Mouse (Mus musculus) spleen, postnatal 4 days (tissue): ENCODE measurements around the gene Gm10337.

Experiments used
- DNase-seq, 2 experiments: peaks; one replicate each; pipeline ENCODE4 v3.0.0; 2022; ENCODE audit warnings: low spot score in 2 of 2

The Gm10337 gene

DNA sequence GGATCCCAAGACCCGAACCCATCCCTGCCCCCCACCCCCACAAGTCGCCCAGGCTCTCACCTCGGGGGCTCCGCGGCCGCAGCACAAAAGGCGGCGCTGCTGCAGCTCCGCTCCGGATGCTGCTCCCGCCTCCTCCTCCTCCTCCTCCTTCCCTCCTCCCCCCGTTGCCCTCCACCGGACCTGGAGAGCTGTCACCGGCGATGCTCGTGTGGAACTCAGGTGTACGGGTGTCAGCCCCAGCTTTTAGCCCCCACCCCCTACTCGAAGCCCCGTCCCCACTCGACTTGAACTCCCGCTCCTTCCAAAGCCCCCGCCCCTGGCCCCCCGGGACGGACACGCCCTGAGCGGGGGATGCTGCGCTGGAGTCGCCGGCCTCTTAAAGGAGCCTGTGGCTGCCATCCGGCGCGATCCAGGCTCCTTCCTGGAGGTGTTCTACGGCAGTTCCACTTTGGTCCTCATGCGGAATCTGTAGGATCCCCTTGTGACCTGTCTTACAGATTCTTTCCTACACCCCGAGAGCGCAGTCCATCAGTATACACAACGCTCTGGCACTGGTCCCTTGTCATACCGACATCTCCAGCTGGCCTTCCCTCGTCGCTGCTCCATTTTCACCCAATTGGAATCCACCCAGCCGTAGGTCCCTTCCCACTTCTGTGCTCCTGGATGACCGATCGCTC lies 13.3 kb downstream of the Gm10337 start, which contains the start of gene Map3k12:
Gene Map3k12, minus strand, starts transcription at position 337 of the 677 bp plus-strand sequence.
- peak; percentile 38 to 79 for DNase-seq

GRCm38 (mm10) chr15:102517631-102517975 lies 14.1 kb downstream of the Gm10337 start:
- DNase-seq: no peak

GRCm38 (mm10) chr15:102517976-102518858 lies 14.7 kb downstream of the Gm10337 start, which contains the start of gene Tarbp2:
Gene Tarbp2 (plus strand): TSS chr15:102518192.
- DNase-seq: peak; percentile 98 to 99

DNA sequence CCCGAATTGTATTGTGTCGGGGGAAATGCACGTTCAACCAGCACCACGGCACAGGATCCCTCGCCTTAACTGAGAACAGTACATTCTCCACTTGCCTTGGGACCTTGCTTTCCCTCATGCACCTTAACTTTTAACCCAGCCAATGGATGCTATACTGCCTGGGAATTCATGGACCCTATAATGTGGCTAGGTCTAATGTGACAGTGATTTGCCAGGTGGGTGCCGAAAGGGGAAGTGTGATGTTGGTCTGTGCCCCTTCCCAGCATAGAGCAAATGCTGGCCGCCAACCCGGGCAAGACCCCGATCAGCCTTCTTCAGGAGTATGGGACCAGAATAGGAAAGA lies 15.3 kb downstream of the Gm10337 start:
- no peak for DNase-seq

GRCm38 (mm10) chr15:102519211-102520141 lies 16.0 kb downstream of the Gm10337 start:
- DNase-seq: peak in 1 of 2 experiments; percentile 65

DNA sequence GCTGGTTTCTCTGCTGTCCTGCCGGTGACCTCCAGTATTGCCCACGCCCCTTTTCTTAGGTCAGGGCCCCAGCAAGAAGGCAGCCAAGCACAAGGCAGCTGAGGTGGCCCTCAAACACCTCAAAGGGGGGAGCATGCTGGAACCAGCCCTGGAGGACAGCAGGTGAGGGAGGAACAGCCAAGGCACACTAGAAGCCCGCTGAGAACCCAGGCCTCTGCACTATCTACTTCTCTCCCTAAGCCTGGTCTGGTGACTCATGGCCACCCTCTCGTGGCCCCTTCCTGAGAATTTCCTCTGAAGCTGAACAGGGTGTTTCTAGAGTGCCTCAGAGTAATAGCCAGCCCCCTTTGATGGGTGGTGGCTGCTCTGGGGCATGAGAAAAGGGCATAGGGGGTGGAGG lies 16.9 kb downstream of the Gm10337 start:
- peak in 1 of 2 experiments; percentile 60 for DNase-seq

DNA sequence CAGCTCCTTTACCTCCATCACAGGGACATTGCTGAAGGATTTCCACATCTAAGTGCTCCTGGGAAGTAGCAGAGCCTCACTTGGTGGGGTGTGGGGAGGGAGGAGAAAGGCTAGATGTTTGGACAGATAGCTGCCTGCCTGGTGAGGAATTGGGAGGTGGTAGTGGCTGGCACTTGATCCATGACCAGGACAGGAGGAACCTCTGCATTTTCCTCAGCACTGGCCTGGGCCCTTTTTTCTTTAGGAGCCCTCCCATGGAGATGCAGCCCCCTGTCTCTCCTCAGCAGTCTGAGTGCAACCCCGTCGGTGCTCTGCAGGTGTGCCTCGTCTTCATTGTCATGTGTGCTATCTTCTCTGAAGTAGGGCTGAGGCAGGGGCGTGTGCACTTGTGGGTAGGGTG lies 18.0 kb downstream of the Gm10337 start:
- no peak for DNase-seq

- peak; percentile 70 to 90 for DNase-seq
These were observed 21.5 kb downstream of the Gm10337 start, which contains the start of gene Npff for GRCm38 (mm10) chr15:102524892-102525485. Gene Npff (minus strand): TSS chr15:102524942.

- no peak for DNase-seq
These were observed 22.8 kb downstream of the Gm10337 start for GRCm38 (mm10) chr15:102526111-102527002.

DNA sequence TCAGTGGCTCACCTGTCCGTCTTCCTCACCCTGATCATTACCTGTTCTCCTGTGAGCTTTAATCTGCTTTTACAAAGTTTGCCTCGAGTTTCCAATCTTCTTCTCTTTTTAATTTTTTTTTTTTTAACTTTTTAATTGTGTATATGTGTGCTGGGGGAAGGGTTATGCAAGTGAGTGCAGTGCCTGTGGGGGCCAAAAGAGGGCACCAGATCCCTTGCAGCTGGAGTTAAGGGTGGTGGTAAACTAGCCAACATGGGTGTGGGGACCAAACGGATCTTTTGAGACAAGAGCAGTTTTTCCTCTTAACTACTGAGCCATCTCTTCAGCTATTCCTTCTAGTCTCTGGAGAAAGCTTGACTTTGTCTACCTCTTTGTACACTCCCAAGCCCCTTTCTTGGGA lies 24.4 kb downstream of the Gm10337 start:
- DNase-seq: no peak

DNA sequence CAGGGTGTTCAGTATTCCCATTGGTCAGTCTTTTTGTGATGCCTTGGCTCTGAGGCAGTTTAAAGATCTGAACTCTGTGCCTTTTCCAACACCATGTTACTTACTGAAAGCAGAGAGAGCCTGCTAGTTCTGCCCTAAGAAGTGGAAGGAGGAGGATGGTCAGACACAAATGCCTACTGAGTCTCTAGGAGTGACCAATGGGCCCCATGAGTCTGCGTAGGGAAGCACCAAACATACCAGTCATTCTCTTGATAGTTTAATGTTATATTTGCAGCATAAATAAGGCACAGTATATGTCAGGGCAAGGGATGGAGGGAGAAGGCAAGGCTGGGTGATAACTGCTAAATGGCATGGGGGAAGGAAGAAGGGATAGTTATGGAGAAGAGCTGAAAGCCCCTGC lies 24.9 kb downstream of the Gm10337 start:
- no peak for DNase-seq

GRCm38 (mm10) chr15:102530566-102530965 lies 27.0 kb downstream of the Gm10337 start:
- no peak for DNase-seq

- no peak for DNase-seq
These were observed 28.1 kb downstream of the Gm10337 start for GRCm38 (mm10) chr15:102531586-102531985.

GRCm38 (mm10) chr15:102532106-102532900 lies 28.8 kb downstream of the Gm10337 start:
- DNase-seq: no peak

DNA sequence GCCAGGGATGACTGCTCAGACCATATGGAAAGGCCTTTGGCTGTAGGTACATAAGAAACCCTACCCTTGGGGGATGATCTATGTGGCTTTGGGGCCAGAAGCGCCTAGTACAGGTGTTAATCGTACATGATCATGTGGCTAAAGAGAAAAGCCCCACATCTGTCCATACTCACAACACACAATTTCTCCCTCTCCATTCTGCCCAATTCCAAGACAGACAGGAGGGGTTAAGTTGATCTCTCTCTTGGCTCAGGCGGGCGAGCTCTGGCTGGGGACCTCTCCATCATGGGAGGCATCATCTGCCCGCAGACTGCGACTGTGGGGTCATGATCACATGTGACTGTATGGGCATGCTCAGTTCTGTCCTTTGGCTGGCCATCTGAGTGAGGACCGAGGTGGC lies 30.4 kb downstream of the Gm10337 start:
- no peak for DNase-seq

DNA sequence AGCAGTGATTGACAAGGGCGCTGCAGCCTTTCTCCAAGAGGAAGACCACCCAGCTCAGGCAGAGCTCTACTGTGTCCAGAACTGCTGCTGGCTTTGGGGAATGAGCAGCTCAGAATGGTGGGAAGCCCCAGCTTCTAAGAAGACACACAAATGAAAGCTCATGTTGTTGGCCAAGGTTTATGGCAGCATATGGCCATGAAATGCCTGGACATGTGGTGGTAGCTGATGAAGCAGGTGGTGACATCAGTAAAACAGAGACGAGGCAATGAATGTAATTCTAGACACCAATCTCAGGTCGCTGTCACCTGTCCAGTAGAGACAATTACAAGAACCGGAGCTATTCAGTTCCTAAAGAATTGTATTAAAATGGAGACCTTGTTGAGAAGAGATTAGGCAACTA lies 41.3 kb downstream of the Gm10337 start:
- no peak for DNase-seq

DNA sequence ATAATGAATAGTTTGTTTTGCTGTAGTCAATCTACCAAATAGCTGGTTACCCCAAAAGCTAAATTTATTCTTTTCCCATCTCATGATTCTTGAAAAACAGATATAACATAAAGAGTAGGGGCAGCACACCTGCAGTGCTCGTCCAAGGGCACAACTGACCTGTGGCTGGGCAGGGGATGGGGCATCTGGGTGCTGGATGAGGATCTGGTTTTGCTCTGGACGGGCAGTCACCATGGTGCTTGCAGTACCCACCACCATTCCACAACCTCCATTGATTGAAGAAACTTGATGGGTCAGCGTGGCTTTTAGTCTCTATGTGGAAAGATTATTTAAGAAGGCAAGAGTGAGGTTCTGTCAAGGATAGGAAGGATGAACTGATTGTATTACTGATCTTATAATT lies 42.7 kb downstream of the Gm10337 start:
- no peak for DNase-seq

- DNase-seq: no peak
These were observed 43.3 kb downstream of the Gm10337 start for GRCm38 (mm10) chr15:102546677-102547427.

- no peak for DNase-seq
These were observed 44.0 kb downstream of the Gm10337 start for GRCm38 (mm10) chr15:102547478-102547877.
